Comparison of ENCODE assay signal across 26 mouse cellular contexts in the genomic region with DNA sequence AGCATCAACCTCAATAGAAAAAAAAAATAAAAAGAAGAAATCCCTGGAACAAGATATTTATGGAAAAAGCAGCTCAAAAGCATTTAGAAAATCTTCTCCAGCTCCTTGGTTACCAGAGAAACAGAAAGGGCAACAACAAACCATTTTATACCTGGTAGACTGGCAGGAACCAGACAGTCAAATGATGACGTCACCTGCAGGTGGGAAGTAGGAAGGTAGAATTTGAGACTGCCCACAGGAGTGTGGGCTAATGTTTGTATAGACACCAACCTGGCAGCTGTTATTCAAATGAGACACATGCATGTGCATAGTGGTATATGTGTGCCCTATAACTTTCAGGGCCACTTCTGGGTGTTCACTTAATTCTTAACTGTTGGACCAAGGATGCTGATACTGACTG.
"Had no signal": no experiment of that assay in that cellular context is flagged by ENCODE, and none has a peak within 500 bp of the region (broad histone marks: within the 10 kb centered on the region; RNA-seq: fewer than 3 reads in every experiment).

No protein-coding gene starts in this region.

- H3K4me1 ChIP-seq: heart, embryonic 12.5 days; intestine, embryonic 15.5 days; limb, embryonic 10.5 days; limb, embryonic 12.5 days; liver, embryonic 13.5 days; liver, embryonic 15.5 days had no signal

- H3K4me3 ChIP-seq: heart, adult 2 months; heart, embryonic 12.5 days; hindbrain, embryonic 13.5 days; hindbrain, embryonic 15.5 days; intestine, embryonic 15.5 days; layer of hippocampus, adult 2 months; left cerebral cortex, adult 2 months; limb, embryonic 10.5 days; limb, embryonic 12.5 days; liver, embryonic 13.5 days; liver, embryonic 15.5 days had no signal

- H3K27ac ChIP-seq: heart, adult 2 months; hindbrain, embryonic 13.5 days; hindbrain, embryonic 15.5 days; hindbrain, postnatal 0 days; intestine, embryonic 15.5 days; layer of hippocampus, adult 2 months; limb, embryonic 10.5 days; limb, embryonic 12.5 days; liver, embryonic 13.5 days; liver, embryonic 15.5 days had no signal

- H3K9me3 ChIP-seq: heart, embryonic 12.5 days; hindbrain, embryonic 13.5 days; hindbrain, embryonic 15.5 days; intestine, embryonic 15.5 days; limb, embryonic 10.5 days; limb, embryonic 12.5 days; liver, embryonic 13.5 days; liver, embryonic 15.5 days had no signal

- H3K4me2 ChIP-seq: heart, embryonic 12.5 days; hindbrain, embryonic 13.5 days; hindbrain, embryonic 15.5 days; intestine, embryonic 15.5 days; limb, embryonic 12.5 days; liver, embryonic 11.5 days; liver, embryonic 13.5 days; liver, embryonic 15.5 days had no signal

- H3K27me3 ChIP-seq: hindbrain, embryonic 13.5 days; hindbrain, embryonic 15.5 days; intestine, embryonic 15.5 days; limb, embryonic 12.5 days; liver, embryonic 13.5 days; liver, embryonic 15.5 days had no signal

- DNase-seq: gastrocnemius, postnatal 14 days; gastrocnemius, postnatal 36 days; heart, adult 11 months; heart, adult 2 months; heart, postnatal 14 days; heart, postnatal 36 days; kidney, adult 18-20 months; kidney, adult 8-10 months; kidney, postnatal 10 days; kidney, postnatal 25 days; kidney, postnatal 4 days; liver; liver, embryonic 13.5 days had no signal

- ATAC-seq: hindbrain, postnatal 0 days; inflammation-experienced regulatory T-cells, adult 6 months; intestine, embryonic 15.5 days; intestine, postnatal 0 days had no signal

- H3K9ac ChIP-seq: heart, embryonic 12.5 days; hindbrain, embryonic 13.5 days; hindbrain, embryonic 15.5 days; intestine, embryonic 15.5 days; limb, embryonic 12.5 days; liver, embryonic 13.5 days; liver, embryonic 15.5 days had no signal

- H3K36me3 ChIP-seq: heart, embryonic 12.5 days; hindbrain, embryonic 13.5 days; hindbrain, embryonic 15.5 days; intestine, embryonic 15.5 days; limb, embryonic 10.5 days; limb, embryonic 12.5 days; liver, embryonic 13.5 days; liver, embryonic 15.5 days had no signal
